Mouse (Mus musculus): Measurements from ENCODE around the gene Papss2.
A peak's percentile ranks its signal among the peaks of the same experiment; 100 is the strongest.

Papss2 gene

GRCm38 (mm10) chr19:32711761-32712541 is 116.4 kb downstream of the Papss2 start:
- DNase-seq (ENCODE audit: low spot score): peak; percentile 81

GRCm38 (mm10) chr19:32712588-32713042 is 117.0 kb downstream of the Papss2 start:
- DNase-seq (ENCODE audit: low spot score): peak; percentile 76

- no peak for DNase-seq (ENCODE audit: low spot score)
These were observed 117.9 kb downstream of the Papss2 start for GRCm38 (mm10) chr19:32713471-32713870.

- peak; percentile 62 for DNase-seq (ENCODE audit: low spot score)
These were observed 119.6 kb downstream of the Papss2 start for GRCm38 (mm10) chr19:32715201-32715600.

- DNase-seq (ENCODE audit: low spot score): no peak
These were observed 120.1 kb downstream of the Papss2 start for GRCm38 (mm10) chr19:32715681-32716080.
